Mouse (Mus musculus): ENCODE results near the gene Ugt2b37.
"Not testable (repeated sequence)": the region's sequence is repeated elsewhere in the genome, so short reads cannot be mapped to it uniquely, and the experiment has no call there.

Ugt2b37 gene

DNA sequence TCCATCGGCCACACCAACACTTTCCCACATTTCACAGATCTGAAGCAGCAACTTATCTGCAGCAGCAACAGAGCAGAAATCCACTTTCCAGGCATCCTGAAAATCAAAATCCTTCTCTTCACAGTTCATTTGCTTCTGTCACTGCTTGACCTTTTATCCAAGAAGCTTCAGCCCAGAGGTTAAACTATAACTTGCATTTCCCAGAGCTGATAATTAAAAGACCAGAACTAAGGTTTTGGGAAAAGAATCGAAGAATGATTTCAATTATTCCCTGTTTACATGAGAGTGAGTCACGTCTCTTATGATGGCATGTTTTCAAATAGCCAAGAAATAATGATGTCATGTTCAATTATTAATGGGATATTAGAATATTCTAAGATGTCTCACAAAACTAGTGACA is at the start of gene Ugt2b37:
Ugt2b37 (minus strand) TSS at position 129 of the 400 bp plus-strand sequence.
- DNase-seq = not testable (repeated sequence)

- DNase-seq = not testable (repeated sequence)
Observed at GRCm38 (mm10) chr5:87286180-87286579, 31.6 kb upstream of the Ugt2b37 start.

GRCm38 (mm10) chr5:87275986-87276385 is 21.4 kb upstream of the Ugt2b37 start:
- not testable (repeated sequence) for DNase-seq

- no peak for DNase-seq
Observed at GRCm38 (mm10) chr5:87275581-87275980, 21.0 kb upstream of the Ugt2b37 start.

- no peak for DNase-seq
Observed at GRCm38 (mm10) chr5:87255831-87256230, 1.2 kb upstream of the Ugt2b37 start.

GRCm38 (mm10) chr5:87242140-87242539 is 12.5 kb downstream of the Ugt2b37 start:
- not testable (repeated sequence) for DNase-seq

DNA sequence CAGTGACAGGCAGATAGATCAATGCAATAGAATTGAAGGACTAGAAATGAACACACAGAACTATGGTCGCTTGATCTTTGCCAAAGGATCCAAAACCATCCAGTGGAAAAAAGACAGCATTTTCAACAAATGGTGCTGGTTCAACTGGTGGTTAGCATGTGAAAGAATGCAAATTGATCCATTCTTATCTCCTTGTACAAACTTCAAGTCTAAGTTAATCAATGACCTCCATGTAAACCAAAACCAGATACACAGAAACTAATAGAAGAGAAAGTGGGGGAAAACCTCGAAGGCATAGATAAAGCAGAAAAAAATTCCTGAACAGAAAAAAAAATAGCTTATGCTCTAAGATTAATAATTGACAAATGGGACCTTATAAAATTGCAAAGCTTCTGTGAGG is 58.2 kb downstream of the Ugt2b37 start:
- DNase-seq = not testable (repeated sequence)

Data from thymus, postnatal 14 days (tissue).